Mouse (Mus musculus) lung, adult 2 months (tissue): Measurements from ENCODE around the gene Gorasp2. TPM values are rescaled to one million over a fixed set of nuclear protein-coding genes. Genes with fewer than 3 reads are reported as not detected.

Source experiments
- DNase-seq: peaks from one replicate; pipeline ENCODE4 v3.0.0; 2022
- H3K4me1 ChIP-seq: fragments of 200-500 bp; 2 replicates; pipeline ENCODE4 v1.6.1; 2011; ENCODE audit warnings: low read length; ENCODE audit not compliant: control insufficient read depth, insufficient read depth
- H3K4me3 ChIP-seq: fragments of 200-500 bp; replicated peaks from 2 replicates; pipeline ENCODE3; 2011; ENCODE audit warnings: low read depth, mild to moderate bottlenecking, control low read depth, low read length; ENCODE audit errors: extremely low read depth
- CTCF ChIP-seq: fragments of 200-500 bp; IDR thresholded peaks from 2 replicates; pipeline ENCODE4 v1.5.1; 2011; ENCODE audit warnings: mild to moderate bottlenecking, low read length, control low read depth; ENCODE audit not compliant: insufficient read depth
- POLR2A ChIP-seq: fragments of 200-500 bp; IDR thresholded peaks from 2 replicates; pipeline ENCODE4 v1.6.1; 2011; ENCODE audit warnings: low read depth, mild to moderate bottlenecking, control low read depth, low read length, borderline replicate concordance; ENCODE audit errors: extremely low read depth
- WGBS: fragments of 180-500 bp; shearing (Covaris S2); methylation state at CpG from one replicate; pipeline ENCODE4 v1.1.7; 2018; 5-methylcytosine and 5-hydroxymethylcytosine counted together
- polyA plus RNA-seq: library from polyadenylated mRNA; depleted of rRNA; stranded (reverse); fragments of >200 nt; gene quantifications from 2 replicates; pipeline ENCODE4 v1.2.3, GENCODE M21; 2012; rRNA removed

Gorasp2 gene
- 93.3 and 95.5 TPM in 2 replicates for polyA plus RNA-seq

- TF ChIP-seq CTCF (peak; percentile 71), POLR2A (peak; percentile 92)
- DNase-seq, result peak; percentile 94
- Histone ChIP-seq H3K4me3 (peak within 1 kb of the TSS; percentile 92), H3K4me1 (peaks cover 15% of the 10 kb centered on the region)
- WGBS, result 1% methylated on average over 63 of the region's 64 CpGs
These were observed at the start of gene Gorasp2 for GRCm38 (mm10) chr2:70660887-70661714. Gorasp2 (plus strand) TSS chr2:70661576.

GRCm38 (mm10) chr2:70614745-70615351, 46.5 kb upstream of the Gorasp2 start:
- no peak for TF ChIP-seq CTCF
- TF ChIP-seq POLR2A, result no peak
- Histone ChIP-seq H3K4me3 (no peak overlapping the region), H3K4me1 (no peaks in the 10 kb centered on the region)
- 61% methylated on average over 7 of the region's 7 CpGs for whole genome bisulfite sequencing
- DNase-seq, result no peak

GRCm38 (mm10) chr2:70616076-70616475, 45.3 kb upstream of the Gorasp2 start:
- TF ChIP-seq POLR2A (no peak), CTCF (no peak)
- 63% methylated on average over 2 of the region's 2 CpGs for WGBS
- Histone ChIP-seq H3K4me3 (no peak overlapping the region), H3K4me1 (no peaks in the 10 kb centered on the region)
- no peak for DNase-seq

GRCm38 (mm10) chr2:70616617-70617016, 44.8 kb upstream of the Gorasp2 start:
- Histone ChIP-seq H3K4me1 (no peaks in the 10 kb centered on the region), H3K4me3 (no peak overlapping the region)
- WGBS, result 60% methylated on average over 3 of the region's 3 CpGs
- DNase-seq, result no peak
- TF ChIP-seq CTCF, result no peak
- no peak for TF ChIP-seq POLR2A

- WGBS, result 87% methylated on average over 6 of the region's 6 CpGs
- TF ChIP-seq CTCF (no peak), POLR2A (no peak)
- H3K4me3 ChIP-seq, result no peak overlapping the region
- no peak for DNase-seq
- H3K4me1 ChIP-seq, result no peaks in the 10 kb centered on the region
These were observed 42.0 kb upstream of the Gorasp2 start for GRCm38 (mm10) chr2:70619232-70619835.

GRCm38 (mm10) chr2:70620225-70620624, 41.2 kb upstream of the Gorasp2 start:
- peak; percentile 27 for DNase-seq
- TF ChIP-seq CTCF (peak; percentile 24; the same call in 1 of the 2 replicates), POLR2A (no peak)
- H3K4me3 ChIP-seq, result no peak overlapping the region
- H3K4me1 ChIP-seq, result no peaks in the 10 kb centered on the region
- WGBS, result 24% methylated on average over 6 of the region's 6 CpGs

GRCm38 (mm10) chr2:70622244-70622643, 39.1 kb upstream of the Gorasp2 start:
- Histone ChIP-seq H3K4me3 (no peak overlapping the region), H3K4me1 (no peaks in the 10 kb centered on the region)
- no peak for DNase-seq
- 71% methylated on average over 4 of the region's 4 CpGs for WGBS
- TF ChIP-seq CTCF (no peak), POLR2A (no peak)

GRCm38 (mm10) chr2:70625761-70626160, 35.6 kb upstream of the Gorasp2 start:
- Histone ChIP-seq H3K4me3 (no peak overlapping the region), H3K4me1 (no peaks in the 10 kb centered on the region)
- 28% methylated on average over 7 of the region's 7 CpGs for WGBS
- TF ChIP-seq POLR2A (no peak), CTCF (no peak)
- no peak for DNase-seq

GRCm38 (mm10) chr2:70628397-70628796, 33.0 kb upstream of the Gorasp2 start:
- WGBS, result 56% methylated on average over 12 of the region's 12 CpGs
- H3K4me1 ChIP-seq, result no peaks in the 10 kb centered on the region
- H3K4me3 ChIP-seq, result no peak overlapping the region
- no peak for DNase-seq
- no peak for TF ChIP-seq CTCF
- TF ChIP-seq POLR2A, result no peak

GRCm38 (mm10) chr2:70629339-70629761, 32.0 kb upstream of the Gorasp2 start:
- Histone ChIP-seq H3K4me3 (no peak overlapping the region), H3K4me1 (no peaks in the 10 kb centered on the region)
- DNase-seq, result no peak
- TF ChIP-seq POLR2A, result no peak
- no peak for TF ChIP-seq CTCF
- WGBS, result 32% methylated on average over 10 of the region's 10 CpGs
